Mouse (Mus musculus) heart, adult 11 months (tissue): ENCODE data around the gene Vps13d.

ENCODE experiments used
- DNase-seq: peaks from one replicate; pipeline ENCODE4 v3.0.0; 2022

Vps13d gene

DNA sequence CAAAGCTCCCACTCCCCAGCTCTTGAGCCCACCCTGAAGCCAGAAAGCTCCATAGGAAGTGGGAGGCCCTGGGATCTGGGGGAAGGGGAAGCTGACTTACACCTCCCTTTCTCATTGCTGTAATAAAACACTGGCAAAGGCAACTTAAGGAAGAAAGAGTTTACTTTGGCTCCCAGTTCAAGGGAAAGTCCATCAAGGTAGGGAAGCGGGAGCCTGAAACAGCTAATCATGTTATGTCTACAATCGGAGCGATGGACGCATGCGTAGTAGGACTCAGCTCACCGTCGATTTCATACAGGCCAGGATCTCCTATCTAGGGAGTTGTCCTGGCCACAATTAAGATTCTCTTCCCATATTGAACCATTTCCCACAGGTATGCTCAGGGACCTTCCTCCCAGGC, 263.6 kb downstream of the Vps13d start:
- no peak for DNase-seq

DNA sequence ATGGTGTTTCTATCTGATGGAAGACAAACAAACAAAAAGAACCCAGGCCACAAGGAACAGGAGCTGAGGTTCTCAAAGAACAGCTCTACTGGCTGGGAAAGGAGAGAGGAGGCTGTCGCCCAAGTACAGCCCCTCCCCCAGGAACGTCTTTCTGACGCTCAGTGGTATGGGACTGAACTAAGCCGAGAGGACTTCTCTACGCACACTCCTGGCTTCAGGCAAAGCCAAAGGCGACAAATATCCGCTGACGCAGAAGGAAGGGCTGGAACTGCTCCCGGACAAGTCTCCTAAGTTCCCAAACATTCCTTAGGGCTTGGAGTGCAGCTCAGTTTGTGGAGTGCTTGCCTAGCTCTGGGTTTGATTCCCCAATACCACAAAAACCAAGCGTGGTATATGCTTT, 264.4 kb downstream of the Vps13d start:
- peak; percentile 99 for DNase-seq

DNA sequence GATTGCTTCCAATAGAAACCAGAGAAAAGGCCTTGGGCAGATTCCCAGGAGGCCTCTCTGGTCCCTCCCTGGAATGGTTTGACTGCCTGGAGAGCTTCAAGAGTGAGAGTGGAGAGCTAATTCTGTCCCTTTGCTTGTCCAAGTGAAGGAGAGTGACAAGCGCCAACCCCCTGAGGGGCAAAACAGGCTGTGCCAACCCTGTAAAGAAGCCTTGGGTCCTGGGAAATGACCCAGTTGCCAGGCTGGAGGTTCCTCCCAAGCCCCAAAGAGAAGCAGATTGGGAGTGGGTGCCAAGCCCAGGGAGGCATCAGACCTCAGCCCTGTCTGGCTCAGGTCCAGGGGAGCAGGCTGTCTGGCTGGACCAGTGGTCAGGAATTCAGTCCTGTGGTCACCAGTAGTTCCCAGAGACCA, 265.0 kb downstream of the Vps13d start:
- peak; percentile 98 for DNase-seq

DNA sequence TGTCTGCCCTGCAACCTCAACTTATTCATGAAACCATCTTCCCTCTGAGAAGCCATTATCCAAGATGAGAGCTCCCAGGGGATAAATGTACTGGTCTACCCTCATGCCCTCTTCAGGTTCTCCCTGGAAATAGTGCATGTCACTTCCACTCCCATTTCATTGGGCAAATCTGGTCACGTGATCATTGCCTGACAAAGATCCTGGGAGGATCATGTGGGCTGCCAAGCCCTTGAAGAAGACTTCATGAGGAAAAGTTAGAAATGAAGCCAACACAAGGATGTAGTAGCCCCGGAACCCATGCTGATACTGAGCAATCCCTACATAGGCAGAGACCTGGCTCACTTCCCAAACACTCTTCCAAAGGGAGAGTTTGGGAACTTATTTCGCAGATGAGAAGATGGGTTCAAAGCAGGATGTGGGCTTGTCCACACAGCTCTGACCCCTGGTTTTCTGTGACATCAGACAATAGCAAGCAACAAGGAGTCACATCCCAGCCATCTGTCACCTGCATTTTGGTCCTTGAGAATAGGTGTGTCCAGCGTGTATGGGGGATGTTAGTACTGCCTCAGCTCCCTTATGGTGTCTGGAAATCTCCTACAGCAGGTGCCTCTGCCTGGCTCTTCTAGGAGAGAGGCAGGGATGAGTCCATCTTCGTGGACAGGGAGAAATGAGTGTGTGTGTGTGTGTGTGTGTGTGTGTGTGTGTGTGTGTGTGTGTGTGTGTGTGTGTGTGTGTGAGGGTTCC, 265.9 kb downstream of the Vps13d start:
- DNase-seq = peak; percentile 94
